Mouse (Mus musculus) small intestine, adult 2 months (tissue): ENCODE measurements around the gene Lef1. TPM values are rescaled to one million over a fixed set of nuclear protein-coding genes. Genes with fewer than 3 reads are reported as not detected.

Source experiments
- H3K27ac ChIP-seq: fragments of 200-500 bp; 2 replicates; pipeline ENCODE4 v1.5.1; 2012; ENCODE audit warnings: low read depth, low read length, control low read depth, inconsistent platforms; ENCODE audit not compliant: insufficient read depth
- H3K27me3 ChIP-seq: fragments of 200-500 bp; 2 replicates; pipeline ENCODE4 v1.6.1; 2012; ENCODE audit warnings: mild to moderate bottlenecking, moderate library complexity, low read length, inconsistent platforms; ENCODE audit not compliant: control insufficient read depth, insufficient read depth
- H3K36me3 ChIP-seq: fragments of 200-500 bp; 2 replicates; pipeline ENCODE4 v1.6.1; 2012; ENCODE audit warnings: mild to moderate bottlenecking, low read length, control low read depth, inconsistent platforms; ENCODE audit not compliant: control insufficient read depth, insufficient read depth
- H3K4me1 ChIP-seq: fragments of 200-500 bp; 2 replicates; pipeline ENCODE4 v1.6.1; 2012; ENCODE audit warnings: low read length, inconsistent platforms, mixed read lengths; ENCODE audit not compliant: control insufficient read depth, insufficient read depth, insufficient read length
- H3K4me3 ChIP-seq: fragments of 200-500 bp; 2 replicates; pipeline ENCODE4 v1.5.1; 2012; ENCODE audit warnings: low read depth, mild to moderate bottlenecking, control low read depth, inconsistent platforms, low read length, moderate library complexity
- CTCF ChIP-seq: fragments of 200-500 bp; IDR thresholded peaks from 2 replicates; pipeline ENCODE4 v1.5.1; 2012; ENCODE audit warnings: low read depth, mild to moderate bottlenecking, control low read depth, inconsistent platforms, low read length, moderate library complexity, mixed read lengths; ENCODE audit not compliant: insufficient replicate concordance, insufficient read length; ENCODE audit errors: extremely low read depth
- POLR2A ChIP-seq: fragments of 200-500 bp; IDR thresholded peaks from 2 replicates; pipeline ENCODE4 v1.6.1; 2012; ENCODE audit warnings: low read depth, mild to moderate bottlenecking, control low read depth, inconsistent platforms, low read length, moderate library complexity
- WGBS: fragments of 180-500 bp; shearing (Covaris S2); methylation state at CpG from one replicate; pipeline ENCODE4 v1.1.7; 2018; 5-methylcytosine and 5-hydroxymethylcytosine counted together
- polyA plus RNA-seq: library from polyadenylated mRNA; depleted of rRNA; stranded (reverse); fragments of >200 nt; gene quantifications from 2 replicates; pipeline ENCODE4 v1.2.3, GENCODE M21; 2012

Lef1 gene
- polyA plus RNA-seq, 1 experiment, result 1.1 TPM

DNA sequence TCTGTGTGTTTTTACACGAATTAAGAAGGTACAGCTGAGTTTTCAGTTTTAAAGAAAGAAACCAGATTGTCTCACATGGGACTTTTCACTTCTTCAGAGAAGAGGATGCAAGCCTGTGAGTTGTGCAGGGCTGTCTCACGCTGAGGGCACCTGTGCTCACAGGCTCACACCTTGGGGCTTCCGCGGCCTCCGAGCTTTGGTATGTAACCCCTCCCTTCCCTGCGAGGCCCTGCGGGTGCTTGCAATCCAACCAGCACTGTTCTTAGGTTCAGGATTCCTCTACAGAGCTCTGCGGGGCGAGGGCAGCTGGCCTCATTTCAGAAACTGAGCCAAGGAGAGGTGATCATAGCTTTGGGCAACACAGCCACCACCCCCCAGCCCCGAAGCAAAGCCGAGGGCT lies 46.1 kb downstream of the Lef1 start:
- Histone ChIP-seq H3K36me3 (no peaks in the 10 kb centered on the region), H3K4me3 (no peak overlapping the region), H3K27me3 (no peaks in the 10 kb centered on the region), H3K4me1 (no peaks in the 10 kb centered on the region), H3K27ac (no peak overlapping the region)
- TF ChIP-seq CTCF, result no peak
- TF ChIP-seq POLR2A, result no peak
- WGBS, result 48% methylated on average over 11 of the region's 11 CpGs

- no peak for TF ChIP-seq CTCF
Measured at GRCm38 (mm10) chr3:131157471-131157870, 47.2 kb downstream of the Lef1 start.

DNA sequence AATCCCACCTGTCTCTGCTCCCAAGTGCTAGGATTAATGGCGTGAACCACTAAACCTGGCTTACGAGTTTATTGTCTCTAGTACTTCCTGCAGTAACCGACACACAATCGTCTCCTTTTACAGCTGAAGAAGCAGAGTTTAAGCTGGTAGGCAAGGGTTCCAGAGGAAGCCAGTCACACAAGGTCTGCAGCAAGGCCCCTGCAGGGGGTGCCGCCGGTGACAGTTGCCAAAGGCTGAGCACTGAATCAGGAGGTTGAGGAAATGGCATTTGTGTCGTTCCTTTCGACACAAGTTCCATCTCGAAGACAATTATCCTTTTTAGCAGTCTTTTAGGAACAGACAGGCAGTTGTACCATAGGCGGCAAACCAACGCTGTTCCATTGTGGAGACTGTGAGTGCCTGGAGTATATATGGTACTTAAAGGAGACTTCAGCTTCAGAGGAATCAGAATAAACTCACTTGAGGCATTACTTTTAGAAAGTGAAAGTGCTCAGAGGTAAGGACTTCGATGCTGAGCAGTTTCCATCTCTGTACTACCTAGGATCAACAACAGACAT lies 49.0 kb downstream of the Lef1 start:
- no peaks in the 10 kb centered on the region for H3K36me3 ChIP-seq
- H3K27ac ChIP-seq, result no peak overlapping the region
- TF ChIP-seq POLR2A, result no peak
- TF ChIP-seq CTCF, result no peak
- no peaks in the 10 kb centered on the region for H3K4me1 ChIP-seq
- H3K4me3 ChIP-seq, result no peak overlapping the region
- 71% methylated on average over 12 of the region's 12 CpGs for WGBS
- H3K27me3 ChIP-seq, result no peaks in the 10 kb centered on the region

More at GRCm38 (mm10) chr3:131157471-131157870, 47.2 kb downstream of the Lef1 start:
- H3K4me3 ChIP-seq, result no peak overlapping the region
- WGBS, result 75% methylated on average over 7 of the region's 7 CpGs
- H3K27ac ChIP-seq, result no peak overlapping the region
- H3K27me3 ChIP-seq, result no peaks in the 10 kb centered on the region
- H3K36me3 ChIP-seq, result no peaks in the 10 kb centered on the region
- no peaks in the 10 kb centered on the region for H3K4me1 ChIP-seq

DNA sequence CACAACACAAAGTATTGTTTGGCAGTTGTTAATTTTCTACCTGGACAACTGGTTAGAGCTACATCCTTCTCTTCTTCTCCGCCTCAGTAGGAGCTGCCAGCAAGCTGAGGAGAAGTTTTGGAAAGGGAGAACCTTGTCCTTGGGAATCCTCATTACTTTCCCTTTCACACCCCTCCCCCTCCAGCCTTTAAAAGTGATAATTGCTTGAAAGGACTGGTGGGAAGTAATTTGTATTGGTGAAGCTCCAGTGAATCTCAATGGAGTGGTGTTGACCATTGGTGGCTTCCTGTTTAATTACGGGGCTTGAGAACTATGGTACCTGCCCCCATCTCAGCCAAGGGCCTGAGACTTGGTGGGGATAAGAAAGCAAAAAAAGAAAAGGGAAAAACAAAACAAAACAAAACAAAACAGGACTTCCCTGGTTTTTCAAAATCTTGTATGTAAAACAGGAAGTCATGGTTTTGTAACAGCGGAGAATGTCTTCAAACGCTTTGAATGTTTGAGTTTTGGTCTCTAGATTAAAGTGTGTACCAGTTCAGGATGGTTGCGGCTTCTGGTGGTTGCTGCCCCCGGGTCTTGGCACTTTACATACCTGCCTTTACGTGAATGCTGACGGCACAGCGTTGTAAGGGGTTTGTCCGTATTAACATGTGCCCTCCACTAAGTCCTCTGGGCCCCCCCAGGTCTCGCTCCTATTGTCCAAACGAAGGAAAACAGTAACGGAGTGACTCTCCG lies 49.8 kb downstream of the Lef1 start:
- no peak for TF ChIP-seq CTCF
- TF ChIP-seq POLR2A, result no peak
- 83% methylated on average over 14 of the region's 14 CpGs for WGBS
- Histone ChIP-seq H3K36me3 (no peaks in the 10 kb centered on the region), H3K4me1 (no peaks in the 10 kb centered on the region), H3K27ac (no peak overlapping the region), H3K27me3 (no peaks in the 10 kb centered on the region), H3K4me3 (no peak overlapping the region)

DNA sequence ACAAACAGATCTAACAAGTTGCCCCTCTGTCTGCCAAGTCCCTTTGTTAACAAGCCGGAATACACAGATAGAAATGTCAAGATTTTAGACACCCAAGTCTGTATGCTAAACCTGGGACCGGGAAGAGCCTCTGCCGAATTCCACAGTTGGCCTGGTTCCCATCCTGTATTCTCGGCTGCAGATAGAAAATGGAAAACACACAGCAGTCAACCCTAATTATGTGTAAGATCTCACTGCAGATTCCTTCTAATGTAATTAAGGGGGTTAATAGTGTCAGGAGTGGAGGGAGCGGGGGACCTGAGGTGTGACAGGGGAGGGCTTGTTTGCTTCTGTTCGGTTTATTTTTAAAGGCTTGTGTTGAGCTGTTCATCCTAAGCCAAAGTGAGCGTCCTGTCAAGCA lies 50.6 kb downstream of the Lef1 start:
- Histone ChIP-seq H3K27ac (no peak overlapping the region), H3K36me3 (no peaks in the 10 kb centered on the region), H3K4me1 (no peaks in the 10 kb centered on the region), H3K27me3 (no peaks in the 10 kb centered on the region), H3K4me3 (no peak overlapping the region)
- TF ChIP-seq POLR2A, result no peak
- 70% methylated on average over 7 of the region's 7 CpGs for WGBS

- no peak for TF ChIP-seq POLR2A
- TF ChIP-seq CTCF, result no peak
- no peak overlapping the region for H3K27ac ChIP-seq
- H3K4me3 ChIP-seq, result no peak overlapping the region
- no peaks in the 10 kb centered on the region for H3K27me3 ChIP-seq
- no peaks in the 10 kb centered on the region for H3K4me1 ChIP-seq
- WGBS, result 92% methylated on average over 4 of the region's 4 CpGs
- no peaks in the 10 kb centered on the region for H3K36me3 ChIP-seq
Measured at GRCm38 (mm10) chr3:131167731-131168130, 57.5 kb downstream of the Lef1 start.

DNA sequence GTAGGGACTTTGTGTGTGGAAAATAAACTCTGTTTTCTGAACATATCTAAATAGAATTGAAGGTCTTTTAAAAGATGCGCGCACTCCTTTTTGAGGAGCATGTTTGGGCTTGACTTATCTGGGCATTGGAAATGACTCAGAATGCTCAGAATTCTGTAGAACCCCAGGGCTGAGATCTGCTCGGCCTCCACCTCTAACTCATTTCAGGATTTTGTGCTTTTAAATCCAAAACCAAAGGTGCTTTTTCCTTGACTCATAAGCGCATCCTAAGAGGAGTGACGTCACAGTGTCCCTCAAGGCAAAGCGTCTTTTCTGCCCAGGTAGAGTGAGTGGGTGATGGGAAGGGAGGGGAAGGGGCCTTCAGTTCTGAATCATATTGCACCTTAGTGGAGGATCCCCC lies 58.9 kb downstream of the Lef1 start:
- Histone ChIP-seq H3K27ac (no peak overlapping the region), H3K36me3 (no peaks in the 10 kb centered on the region), H3K4me3 (no peak overlapping the region), H3K4me1 (no peaks in the 10 kb centered on the region), H3K27me3 (no peaks in the 10 kb centered on the region)
- WGBS, result 91% methylated on average over 6 of the region's 6 CpGs
- no peak for TF ChIP-seq POLR2A
- no peak for TF ChIP-seq CTCF
